Mouse (Mus musculus) liver, postnatal 0 days (tissue): ENCODE results near the gene Dcun1d1.

Source experiments
- CTCF ChIP-seq: sonication (generic); IDR thresholded peaks from 2 replicates; pipeline ENCODE4 v1.5.1; 2016; ENCODE audit warnings: antibody characterized with exemption, low read depth
- EP300 ChIP-seq: IDR thresholded peaks from 2 replicates; pipeline ENCODE4 v1.6.1; 2016; ENCODE audit warnings: antibody characterized with exemption, low read depth, mild to moderate bottlenecking

DNA sequence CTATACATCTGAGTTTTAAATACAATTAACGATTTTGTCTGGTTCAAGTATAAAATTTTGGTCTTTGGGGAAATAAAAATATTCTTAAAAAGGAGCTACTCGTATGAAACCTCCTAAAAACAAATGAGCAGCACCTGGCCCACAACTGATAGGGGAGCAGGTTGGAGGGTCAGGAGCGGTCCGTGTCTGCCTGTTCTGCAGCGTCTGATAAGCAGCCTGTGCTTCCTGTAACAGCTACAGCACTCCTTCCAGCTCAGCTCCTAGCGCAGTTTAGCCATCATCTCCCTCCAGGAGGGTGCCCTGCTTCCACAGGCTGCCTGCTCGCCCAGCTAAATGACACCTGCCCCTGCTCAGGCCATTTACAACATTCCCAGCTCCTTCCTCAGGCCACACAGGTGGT is 13.8 kb downstream of the Dcun1d1 start:
- TF ChIP-seq CTCF (no peak), EP300 (peak; percentile 95)
